Mouse (Mus musculus) heart, embryonic 15.5 days (tissue): ENCODE measurements at regions not wholly inside any gene's neighbourhood (a gene's known extent, or its start where the extent isn't known, plus 50 kb on each side); places are given as distances from the start of the nearest gene placed in this dataset.

ENCODE experiments used
- ATAC-seq: fragments of 200-750 bp; cut with Nextera tagmentation; replicated peaks from 2 replicates; pipeline ENCODE4 v1.8.0; 2017; ENCODE audit warnings: low read depth, moderate TSS enrichment; ENCODE audit not compliant: insufficient number of reproducible peaks, insufficient read depth, low FRiP score
- H3K27ac ChIP-seq: fragments of 300-500 bp; sonication (generic); 2 replicates; pipeline ENCODE4 v1.5.1; 2015; ENCODE audit warnings: mild to moderate bottlenecking, inconsistent platforms
- H3K27me3 ChIP-seq: fragments of 300-500 bp; sonication (generic); 2 replicates; pipeline ENCODE4 v1.6.1; 2015; ENCODE audit warnings: inconsistent platforms
- H3K36me3 ChIP-seq: fragments of 300-500 bp; sonication (generic); 2 replicates; pipeline ENCODE4 v1.6.1; 2015; ENCODE audit warnings: mild to moderate bottlenecking, inconsistent platforms
- H3K4me1 ChIP-seq: fragments of 300-500 bp; sonication (generic); replicated peaks from 2 replicates; pipeline ENCODE4 v1.6.1; 2015; ENCODE audit warnings: inconsistent platforms
- H3K4me2 ChIP-seq: fragments of 300-500 bp; sonication (generic); 2 replicates; pipeline ENCODE4 v1.6.1; 2015; ENCODE audit warnings: inconsistent platforms, mild to moderate bottlenecking, moderate library complexity
- H3K4me3 ChIP-seq: fragments of 300-500 bp; sonication (generic); 2 replicates; pipeline ENCODE4 v1.5.1; 2015; ENCODE audit warnings: mild to moderate bottlenecking, inconsistent platforms
- H3K9ac ChIP-seq: fragments of 300-500 bp; sonication (generic); 2 replicates; pipeline ENCODE4 v1.6.1; 2015; ENCODE audit warnings: mild to moderate bottlenecking, inconsistent platforms
- H3K9me3 ChIP-seq: fragments of 300-500 bp; sonication (generic); replicated peaks from 2 replicates; pipeline ENCODE4 v1.6.1; 2016; ENCODE audit warnings: inconsistent platforms
- WGBS: fragments of 180-500 bp; shearing (Covaris S2); methylation state at CpG from one replicate; pipeline ENCODE4 v1.1.7; 2015; ENCODE audit warnings: mixed read lengths; 5-methylcytosine and 5-hydroxymethylcytosine counted together

DNA sequence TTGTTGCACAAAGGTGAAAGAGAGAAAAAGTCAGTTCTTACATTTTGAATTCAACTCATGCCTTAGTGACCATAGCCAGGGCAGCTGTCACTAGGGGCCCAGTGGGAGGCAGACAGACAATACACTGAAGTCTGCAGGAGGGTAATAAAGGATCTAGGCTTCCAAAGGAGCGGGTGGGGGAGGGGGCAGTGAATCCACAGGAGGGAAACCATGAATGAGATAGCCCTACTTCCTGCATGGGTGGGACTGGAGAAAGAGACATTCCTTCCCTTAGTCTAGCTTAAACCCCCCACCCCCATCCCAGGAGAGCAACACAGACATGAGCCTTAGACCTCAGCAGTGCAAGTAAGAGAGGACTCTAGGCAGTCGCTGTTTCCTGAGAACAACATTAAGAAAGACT lies 535.4 kb upstream of the Vstm2b start:
- no peaks in the 10 kb centered on the region for H3K4me1 ChIP-seq
- H3K36me3 ChIP-seq, result no peaks in the 10 kb centered on the region
- no peak overlapping the region for H3K27ac ChIP-seq
- no peak overlapping the region for H3K9ac ChIP-seq
- 15% methylated on average over 2 of the region's 2 CpGs for WGBS
- no peaks in the 10 kb centered on the region for H3K27me3 ChIP-seq
- H3K4me2 ChIP-seq, result no peak overlapping the region
- no peaks in the 10 kb centered on the region for H3K9me3 ChIP-seq
- ATAC-seq, result no peak
- H3K4me3 ChIP-seq, result no peak overlapping the region

DNA sequence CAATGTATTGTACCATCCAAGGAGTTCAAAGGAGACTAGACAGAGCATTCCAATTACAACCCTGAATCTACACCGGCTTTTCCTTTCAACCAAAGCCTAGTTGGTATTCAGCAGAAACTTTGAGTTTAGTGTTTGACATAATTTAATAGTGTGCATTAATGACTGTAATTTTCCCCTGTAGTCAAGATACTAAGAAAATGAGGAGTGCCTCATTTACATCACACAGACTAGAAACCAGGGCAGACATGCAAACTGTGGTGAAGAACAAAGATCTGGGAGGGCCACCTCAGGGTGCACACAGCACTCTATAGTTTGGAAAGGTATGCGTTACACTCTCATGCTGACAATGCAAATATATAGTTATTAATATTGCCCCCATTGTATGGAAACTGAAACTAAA lies 525.4 kb upstream of the Vstm2b start:
- H3K4me1 ChIP-seq, result no peaks in the 10 kb centered on the region
- H3K36me3 ChIP-seq, result no peaks in the 10 kb centered on the region
- no peaks in the 10 kb centered on the region for H3K9me3 ChIP-seq
- no peak overlapping the region for H3K4me2 ChIP-seq
- no peak overlapping the region for H3K9ac ChIP-seq
- no peak overlapping the region for H3K27ac ChIP-seq
- no peak overlapping the region for H3K4me3 ChIP-seq
- ATAC-seq, result no peak
- H3K27me3 ChIP-seq, result no peaks in the 10 kb centered on the region
- 87% methylated on average over 2 of the region's 2 CpGs for WGBS

DNA sequence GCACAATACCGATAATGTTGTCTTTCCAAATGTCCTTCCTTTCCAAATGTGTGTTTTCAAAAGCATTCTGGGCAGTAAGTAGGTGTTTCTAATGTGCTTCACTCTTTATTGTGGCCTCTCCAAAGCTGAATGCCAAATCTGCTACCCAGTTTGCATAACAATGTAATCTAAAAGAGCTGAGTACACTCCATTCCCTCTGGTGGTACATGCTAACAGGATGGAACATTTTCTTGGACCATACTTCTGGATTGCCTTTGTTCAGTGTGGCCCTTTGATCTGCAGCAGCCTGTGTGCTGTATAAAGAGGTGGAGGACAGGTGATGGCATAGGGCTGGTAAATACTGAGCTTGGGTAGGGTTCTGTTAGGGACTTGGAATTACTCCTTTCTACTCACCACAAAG lies 520.3 kb upstream of the Vstm2b start:
- H3K27ac ChIP-seq, result no peak overlapping the region
- WGBS, result 79% methylated on average over 1 of the region's 1 CpGs
- H3K9ac ChIP-seq, result no peak overlapping the region
- H3K4me2 ChIP-seq, result no peak overlapping the region
- H3K4me1 ChIP-seq, result no peaks in the 10 kb centered on the region
- no peaks in the 10 kb centered on the region for H3K27me3 ChIP-seq
- ATAC-seq, result no peak
- H3K9me3 ChIP-seq, result no peaks in the 10 kb centered on the region
- no peaks in the 10 kb centered on the region for H3K36me3 ChIP-seq
- no peak overlapping the region for H3K4me3 ChIP-seq

DNA sequence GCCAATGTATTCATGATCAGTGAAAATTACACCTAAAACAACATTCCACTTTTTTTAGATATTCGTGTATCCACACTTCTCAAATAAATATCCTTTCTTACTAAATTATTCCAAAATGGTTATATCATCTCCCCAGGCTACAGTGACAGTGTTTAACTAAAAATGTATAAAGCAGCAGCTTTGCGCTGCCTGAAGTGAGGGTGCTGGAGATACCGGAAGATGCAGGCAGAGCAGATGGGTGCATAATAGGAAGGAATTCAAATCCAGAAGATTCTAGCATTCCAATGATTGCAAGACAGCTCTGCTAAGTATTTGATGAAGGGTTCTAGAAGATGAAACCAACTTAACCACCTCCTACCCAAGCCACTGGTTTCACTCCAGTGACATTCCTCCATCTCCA lies 516.9 kb upstream of the Vstm2b start:
- H3K4me1 ChIP-seq, result no peaks in the 10 kb centered on the region
- H3K27ac ChIP-seq, result no peak overlapping the region
- WGBS, result 73% methylated on average over 3 of the region's 3 CpGs
- ATAC-seq, result no peak
- no peaks in the 10 kb centered on the region for H3K36me3 ChIP-seq
- no peaks in the 10 kb centered on the region for H3K27me3 ChIP-seq
- H3K4me3 ChIP-seq, result no peak overlapping the region
- no peaks in the 10 kb centered on the region for H3K9me3 ChIP-seq
- H3K9ac ChIP-seq, result no peak overlapping the region
- H3K4me2 ChIP-seq, result no peak overlapping the region

DNA sequence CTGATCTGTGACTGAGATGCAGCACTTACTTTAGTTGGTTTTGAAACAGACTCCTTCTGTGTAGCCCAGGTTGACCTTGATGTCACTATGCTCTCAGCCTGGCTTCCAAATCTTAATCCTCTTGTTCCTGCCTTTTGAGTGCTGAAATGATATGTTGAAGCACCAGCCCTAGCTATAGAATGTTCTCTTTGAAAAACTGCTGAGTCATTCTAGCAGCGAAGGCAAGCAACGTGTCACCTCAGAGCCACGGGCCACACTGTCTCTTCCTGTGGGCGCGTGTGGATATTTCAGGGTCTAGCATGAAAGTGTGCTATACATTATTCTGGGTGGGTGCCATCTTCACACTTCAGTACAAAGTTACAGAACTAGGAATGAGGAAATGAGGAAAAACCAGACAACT lies 510.0 kb upstream of the Vstm2b start:
- no peaks in the 10 kb centered on the region for H3K4me1 ChIP-seq
- H3K27ac ChIP-seq, result no peak overlapping the region
- WGBS, result 73% methylated on average over 5 of the region's 5 CpGs
- ATAC-seq, result no peak
- no peak overlapping the region for H3K9ac ChIP-seq
- H3K27me3 ChIP-seq, result no peaks in the 10 kb centered on the region
- H3K4me3 ChIP-seq, result no peak overlapping the region
- no peak overlapping the region for H3K4me2 ChIP-seq
- no peaks in the 10 kb centered on the region for H3K9me3 ChIP-seq
- no peaks in the 10 kb centered on the region for H3K36me3 ChIP-seq

DNA sequence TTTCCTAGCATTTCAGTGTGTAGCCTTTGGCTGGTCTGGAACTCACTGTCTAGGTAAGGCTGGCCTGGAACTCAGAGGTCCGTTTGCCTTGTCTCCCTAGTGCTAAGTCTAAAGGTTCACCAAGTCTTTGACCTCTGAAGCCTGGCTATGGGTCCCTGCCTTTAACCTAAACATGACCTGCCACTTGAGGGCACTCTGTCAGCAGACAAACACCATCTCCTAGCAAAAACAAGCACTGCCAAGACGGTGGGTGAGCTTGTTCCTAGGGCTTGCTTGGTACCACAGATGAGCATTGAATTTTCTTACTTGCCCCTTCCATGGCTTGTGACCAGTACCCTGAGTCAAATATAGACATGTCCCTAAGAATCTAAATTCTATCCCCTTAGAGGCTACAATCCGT lies 508.3 kb upstream of the Vstm2b start:
- no peaks in the 10 kb centered on the region for H3K27me3 ChIP-seq
- no peak overlapping the region for H3K9ac ChIP-seq
- no peak for ATAC-seq
- H3K4me3 ChIP-seq, result no peak overlapping the region
- H3K4me2 ChIP-seq, result no peak overlapping the region
- H3K36me3 ChIP-seq, result no peaks in the 10 kb centered on the region
- 31% methylated on average over 3 of the region's 3 CpGs for WGBS
- no peak overlapping the region for H3K27ac ChIP-seq
- no peaks in the 10 kb centered on the region for H3K9me3 ChIP-seq
- H3K4me1 ChIP-seq, result no peaks in the 10 kb centered on the region

DNA sequence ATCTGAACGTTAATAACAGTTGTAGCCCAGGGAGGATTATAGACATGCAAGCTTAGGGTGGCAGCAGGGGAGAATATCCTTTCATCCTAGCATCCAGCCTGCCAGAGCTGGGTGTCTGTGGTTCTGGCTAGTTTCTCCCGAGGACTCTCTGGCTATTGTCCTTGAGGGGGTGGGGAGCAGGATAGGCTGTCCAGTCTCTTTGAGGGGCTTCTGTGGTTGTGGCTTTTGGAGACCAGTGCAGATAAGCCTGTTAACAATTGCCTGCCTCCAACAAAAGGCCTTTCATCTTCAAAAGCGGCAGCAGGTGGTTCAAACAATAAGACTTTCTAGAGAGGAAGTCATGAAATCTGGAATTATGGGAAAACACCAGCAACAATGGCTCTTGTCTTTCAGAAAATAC lies 507.2 kb upstream of the Vstm2b start:
- H3K27me3 ChIP-seq, result no peaks in the 10 kb centered on the region
- ATAC-seq, result no peak
- no peaks in the 10 kb centered on the region for H3K4me1 ChIP-seq
- H3K9ac ChIP-seq, result no peak overlapping the region
- H3K9me3 ChIP-seq, result no peaks in the 10 kb centered on the region
- no peak overlapping the region for H3K27ac ChIP-seq
- H3K4me3 ChIP-seq, result no peak overlapping the region
- 28% methylated on average over 3 of the region's 3 CpGs for WGBS
- no peaks in the 10 kb centered on the region for H3K36me3 ChIP-seq
- H3K4me2 ChIP-seq, result no peak overlapping the region

DNA sequence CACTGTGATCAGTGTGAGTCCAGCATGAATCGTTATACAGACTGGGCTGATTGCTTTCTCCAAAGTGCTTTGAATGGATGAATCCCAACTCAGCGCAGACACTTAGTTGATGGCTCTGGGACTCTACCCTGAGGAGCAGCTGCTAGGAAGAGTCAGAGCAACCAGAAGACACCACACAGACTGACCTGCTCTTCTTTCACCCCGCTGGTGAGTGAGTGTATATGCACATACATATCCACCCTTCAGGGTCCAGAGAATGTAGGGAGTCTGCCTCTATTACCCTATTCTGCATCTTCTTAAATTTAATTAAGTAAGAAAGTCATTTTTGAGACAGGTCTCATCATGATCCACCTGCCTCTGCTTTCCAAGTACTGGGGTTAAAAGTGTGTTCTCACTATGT lies 506.5 kb upstream of the Vstm2b start:
- no peak for ATAC-seq
- H3K4me2 ChIP-seq, result no peak overlapping the region
- no peak overlapping the region for H3K27ac ChIP-seq
- H3K27me3 ChIP-seq, result no peaks in the 10 kb centered on the region
- 48% methylated on average over 3 of the region's 3 CpGs for WGBS
- H3K36me3 ChIP-seq, result no peaks in the 10 kb centered on the region
- no peak overlapping the region for H3K9ac ChIP-seq
- H3K9me3 ChIP-seq, result no peaks in the 10 kb centered on the region
- H3K4me1 ChIP-seq, result no peaks in the 10 kb centered on the region
- H3K4me3 ChIP-seq, result no peak overlapping the region

DNA sequence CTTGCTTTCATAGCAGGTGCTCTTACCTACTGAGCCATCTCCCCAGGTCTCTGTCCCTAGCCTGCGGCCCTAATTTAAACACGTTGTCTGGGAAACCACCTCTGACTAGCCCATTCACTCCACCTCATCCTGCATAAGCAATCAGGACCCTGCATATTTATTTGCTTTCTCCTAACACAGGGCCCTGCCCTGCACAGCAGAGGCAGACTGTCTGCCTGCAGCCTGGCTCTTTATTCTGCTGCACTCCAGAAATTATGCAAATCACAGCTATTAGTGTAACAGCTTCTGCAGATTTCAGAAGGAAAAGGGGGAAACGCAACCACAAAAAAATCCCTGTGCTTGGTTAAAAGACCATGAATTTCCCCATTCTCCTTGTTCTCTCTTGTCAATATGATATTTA lies 505.9 kb upstream of the Vstm2b start:
- no peaks in the 10 kb centered on the region for H3K36me3 ChIP-seq
- no peak for ATAC-seq
- H3K9ac ChIP-seq, result no peak overlapping the region
- no peak overlapping the region for H3K4me2 ChIP-seq
- H3K27ac ChIP-seq, result no peak overlapping the region
- 60% methylated on average over 3 of the region's 3 CpGs for WGBS
- H3K4me3 ChIP-seq, result no peak overlapping the region
- no peaks in the 10 kb centered on the region for H3K4me1 ChIP-seq
- H3K27me3 ChIP-seq, result no peaks in the 10 kb centered on the region
- H3K9me3 ChIP-seq, result no peaks in the 10 kb centered on the region

DNA sequence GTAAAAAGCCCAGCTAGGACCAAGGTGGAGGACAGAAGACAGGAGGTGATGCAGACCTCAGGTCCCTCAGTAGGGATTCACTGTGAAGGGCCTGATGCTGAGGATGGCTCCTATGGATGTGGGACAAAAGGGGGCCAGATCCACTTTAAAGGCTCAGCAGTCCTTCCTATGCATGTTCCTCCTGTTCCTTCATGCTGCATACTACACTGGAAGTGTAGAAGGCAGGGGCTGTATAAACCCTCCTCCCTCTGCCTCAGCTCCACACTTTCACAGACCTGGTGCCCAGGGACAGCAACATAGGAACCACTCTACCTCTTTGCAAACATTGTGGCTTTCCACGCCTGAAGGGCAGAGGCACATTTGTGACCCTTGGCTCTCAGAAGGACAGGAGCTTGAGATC lies 505.4 kb upstream of the Vstm2b start:
- Histone ChIP-seq H3K4me2 (no peak overlapping the region), H3K27me3 (no peaks in the 10 kb centered on the region), H3K36me3 (no peaks in the 10 kb centered on the region), H3K9me3 (no peaks in the 10 kb centered on the region), H3K27ac (no peak overlapping the region), H3K9ac (no peak overlapping the region), H3K4me3 (no peak overlapping the region), H3K4me1 (no peaks in the 10 kb centered on the region)
- no peak for ATAC-seq
- WGBS, result 52% methylated on average over 1 of the region's 1 CpGs

DNA sequence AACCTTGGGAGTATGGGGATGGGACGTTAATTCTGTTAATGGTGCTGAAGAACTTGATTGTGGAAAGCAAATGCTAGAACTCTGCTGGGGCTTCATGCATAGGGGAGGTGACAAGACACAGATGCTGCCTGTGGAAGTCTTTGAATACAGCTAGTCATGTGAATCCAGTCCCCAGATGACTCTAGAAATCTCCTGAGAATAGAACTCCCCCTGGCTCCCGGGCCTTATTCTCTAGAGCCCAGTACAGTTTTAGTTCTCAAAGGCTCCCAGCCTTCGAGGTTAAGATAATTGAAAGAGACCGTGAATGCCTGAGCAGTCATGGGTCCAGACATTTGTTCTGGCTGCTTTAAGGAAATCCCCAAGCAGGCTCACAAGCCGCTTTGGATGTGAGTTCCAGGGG lies 499.9 kb upstream of the Vstm2b start:
- 56% methylated on average over 5 of the region's 5 CpGs for WGBS
- H3K36me3 ChIP-seq, result no peaks in the 10 kb centered on the region
- no peak overlapping the region for H3K9ac ChIP-seq
- H3K27me3 ChIP-seq, result no peaks in the 10 kb centered on the region
- H3K4me2 ChIP-seq, result no peak overlapping the region
- no peaks in the 10 kb centered on the region for H3K4me1 ChIP-seq
- no peaks in the 10 kb centered on the region for H3K9me3 ChIP-seq
- H3K4me3 ChIP-seq, result no peak overlapping the region
- no peak for ATAC-seq
- no peak overlapping the region for H3K27ac ChIP-seq

DNA sequence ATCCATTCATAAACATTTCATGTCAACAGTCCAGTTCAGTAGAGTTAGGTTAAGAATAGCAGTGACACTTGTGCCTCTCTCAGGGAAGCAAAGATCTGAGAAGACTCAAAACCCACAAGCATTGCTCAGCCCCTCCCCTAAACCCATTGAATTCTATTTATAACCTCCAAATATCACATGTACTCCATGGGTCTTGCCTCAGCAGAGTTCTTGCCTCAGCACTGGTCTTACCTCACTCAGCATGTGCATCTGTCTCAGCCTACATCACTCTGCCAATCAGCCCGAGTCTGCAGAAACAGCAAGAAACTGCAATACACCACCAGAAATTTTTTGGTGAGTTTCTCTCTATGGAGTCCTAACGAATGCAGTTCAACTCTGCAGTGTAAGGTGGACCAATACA lies 478.8 kb upstream of the Vstm2b start:
- 52% methylated on average over 2 of the region's 2 CpGs for WGBS

DNA sequence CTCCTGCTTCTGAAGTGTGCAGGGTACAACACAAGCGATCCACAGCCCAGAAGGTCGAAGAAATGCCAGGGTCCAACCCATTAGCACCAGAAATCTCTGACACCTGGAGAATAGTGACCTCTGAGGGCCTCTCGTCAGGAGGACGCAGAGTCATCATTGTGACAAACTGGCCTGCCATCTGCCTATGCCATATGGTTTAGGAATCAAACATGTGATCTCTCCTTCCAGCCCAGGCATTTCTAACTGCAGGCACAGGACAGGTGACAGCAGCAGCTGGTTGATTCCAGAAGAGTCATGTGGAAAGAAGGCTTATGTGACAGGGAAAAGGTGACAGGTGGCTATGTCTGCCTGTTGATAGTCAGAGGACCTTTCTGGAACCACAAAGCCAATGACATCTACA lies 476.0 kb upstream of the Vstm2b start:
- H3K27ac ChIP-seq, result no peak overlapping the region
- no peaks in the 10 kb centered on the region for H3K9me3 ChIP-seq
- 71% methylated on average over 4 of the region's 4 CpGs for WGBS
- H3K36me3 ChIP-seq, result no peaks in the 10 kb centered on the region
- H3K4me1 ChIP-seq, result no peaks in the 10 kb centered on the region
- no peak overlapping the region for H3K9ac ChIP-seq
- no peak overlapping the region for H3K4me3 ChIP-seq
- no peak for ATAC-seq
- no peak overlapping the region for H3K4me2 ChIP-seq
- no peaks in the 10 kb centered on the region for H3K27me3 ChIP-seq

More for the DNA sequence above, 478.8 kb upstream of the Vstm2b start:
- no peaks in the 10 kb centered on the region for H3K9me3 ChIP-seq
- H3K27me3 ChIP-seq, result no peaks in the 10 kb centered on the region
- no peak overlapping the region for H3K9ac ChIP-seq
- no peaks in the 10 kb centered on the region for H3K4me1 ChIP-seq
- ATAC-seq, result peak; percentile 69
- H3K27ac ChIP-seq, result no peak overlapping the region
- H3K36me3 ChIP-seq, result no peaks in the 10 kb centered on the region
- H3K4me2 ChIP-seq, result no peak overlapping the region
- no peak overlapping the region for H3K4me3 ChIP-seq
